Mouse (Mus musculus): ENCODE measurements at regions not wholly inside any gene's neighbourhood (a gene's known extent, or its start where the extent isn't known, plus 50 kb on each side); places are given as distances from the start of the nearest gene placed in this dataset.
A peak's percentile ranks its signal among the peaks of the same experiment; 100 is the strongest.

- peaks cover 8% of the 10 kb centered on the region; the same call in 1 of the 2 replicates for H3K4me1 ChIP-seq
- no peaks in the 10 kb centered on the region for H3K9me3 ChIP-seq (replicated peaks)
- no peaks in the 10 kb centered on the region for H3K27me3 ChIP-seq
- H3K4me3 ChIP-seq (replicated peaks) = no peak overlapping the region
- WGBS = 48% methylated on average over 5 of the region's 5 CpGs
- H3K36me3 ChIP-seq = no peaks in the 10 kb centered on the region
- H3K9ac ChIP-seq = no peak overlapping the region
- ATAC-seq (replicated peaks; ENCODE audit: low FRiP score) = no peak
- H3K4me2 ChIP-seq = no peak overlapping the region
- H3K27ac ChIP-seq = no peak overlapping the region
Measured at GRCm38 (mm10) chr2:148521966-148522575, 78.7 kb upstream of the Cd93 start.

- Histone ChIP-seq H3K9ac (no peak overlapping the region), H3K9me3 (replicated peaks) (no peaks in the 10 kb centered on the region), H3K4me1 (peaks cover 8% of the 10 kb centered on the region; the same call in 1 of the 2 replicates), H3K4me2 (no peak overlapping the region), H3K27ac (no peak overlapping the region), H3K36me3 (no peaks in the 10 kb centered on the region), H3K4me3 (replicated peaks) (no peak overlapping the region), H3K27me3 (no peaks in the 10 kb centered on the region)
- no peak for ATAC-seq (replicated peaks; ENCODE audit: low FRiP score)
- WGBS = 80% methylated on average over 7 of the region's 7 CpGs
Measured at GRCm38 (mm10) chr2:148520291-148520690, 76.9 kb upstream of the Cd93 start.

DNA sequence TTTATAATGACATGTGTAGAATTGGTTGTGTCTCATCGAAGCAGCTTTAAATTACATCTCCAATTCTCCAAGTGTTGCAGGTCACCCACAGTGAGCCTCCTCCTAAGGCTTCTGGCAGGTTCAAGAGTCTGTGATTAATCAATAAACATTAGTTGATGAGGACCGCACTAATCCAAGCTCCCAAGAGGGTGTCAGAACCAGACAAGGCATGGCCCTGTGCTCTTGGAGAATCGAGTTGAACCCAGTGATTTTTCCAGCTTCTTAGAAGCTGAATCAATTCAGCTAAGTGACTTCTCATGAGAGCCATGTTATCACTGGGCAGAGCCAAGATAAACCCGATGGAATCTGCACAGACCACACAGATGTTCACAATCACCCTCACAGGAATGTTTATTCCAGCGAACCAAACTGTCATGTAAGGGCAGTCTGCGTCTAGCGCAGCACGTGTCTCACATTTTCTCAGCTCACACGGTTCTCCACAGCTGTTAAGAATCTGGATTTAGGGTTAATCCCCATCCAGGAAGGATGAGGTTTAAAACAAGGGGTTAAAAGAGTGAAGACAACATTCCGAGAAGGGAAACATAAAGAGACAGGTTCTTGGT lies 76.4 kb upstream of the Cd93 start:
- peak; percentile 46 for ATAC-seq (replicated peaks; ENCODE audit: low FRiP score)
- no peak overlapping the region for H3K4me2 ChIP-seq
- H3K27me3 ChIP-seq = no peaks in the 10 kb centered on the region
- no peaks in the 10 kb centered on the region for H3K9me3 ChIP-seq (replicated peaks)
- H3K4me1 ChIP-seq = peaks cover 8% of the 10 kb centered on the region; the same call in 1 of the 2 replicates
- H3K36me3 ChIP-seq = no peaks in the 10 kb centered on the region
- H3K9ac ChIP-seq = no peak overlapping the region
- no peak overlapping the region for H3K4me3 ChIP-seq (replicated peaks)
- no peak overlapping the region for H3K27ac ChIP-seq
- WGBS = 55% methylated on average over 10 of the region's 10 CpGs

DNA sequence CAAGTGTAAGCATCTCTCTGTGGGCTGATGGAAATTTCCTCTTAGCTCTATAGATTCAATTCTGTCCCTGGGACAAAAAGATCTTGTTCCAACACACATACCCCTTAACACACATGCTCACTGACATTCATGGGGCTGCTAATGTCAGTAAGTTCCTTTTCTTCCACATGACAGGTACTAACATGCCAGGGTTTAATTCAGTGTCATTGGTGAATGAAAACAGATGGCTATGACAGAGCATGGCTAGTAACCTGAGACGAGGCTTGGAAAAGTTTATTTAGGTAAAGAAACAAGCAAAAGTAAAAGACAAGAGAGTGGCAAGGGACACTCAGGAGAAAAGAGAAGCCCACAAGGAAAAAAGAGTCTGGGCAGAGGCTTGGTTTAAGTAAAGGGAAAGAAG lies 74.5 kb upstream of the Cd93 start:
- Histone ChIP-seq H3K4me2 (no peak overlapping the region), H3K4me3 (replicated peaks) (no peak overlapping the region), H3K9ac (no peak overlapping the region), H3K36me3 (no peaks in the 10 kb centered on the region), H3K27ac (no peak overlapping the region), H3K9me3 (replicated peaks) (no peaks in the 10 kb centered on the region), H3K4me1 (peaks cover 8% of the 10 kb centered on the region; the same call in 1 of the 2 replicates), H3K27me3 (no peaks in the 10 kb centered on the region)
- 31% methylated on average over 1 of the region's 1 CpGs for whole genome bisulfite sequencing
- ATAC-seq (replicated peaks; ENCODE audit: low FRiP score) = no peak

- Histone ChIP-seq H3K9me3 (replicated peaks) (no peaks in the 10 kb centered on the region), H3K4me2 (no peak overlapping the region), H3K4me3 (replicated peaks) (no peak overlapping the region), H3K4me1 (0 out of 2 replicates have a peak, but pooled peaks cover 4% of the 10 kb centered on the region), H3K9ac (no peak overlapping the region), H3K27ac (no peak overlapping the region), H3K27me3 (no peaks in the 10 kb centered on the region), H3K36me3 (no peaks in the 10 kb centered on the region)
- 57% methylated on average over 13 of the region's 13 CpGs for WGBS
- ATAC-seq (replicated peaks; ENCODE audit: low FRiP score) = peak; percentile 43; the same call in 1 of the 2 replicates
Measured at GRCm38 (mm10) chr2:148510008-148510681, 66.8 kb upstream of the Cd93 start.

DNA sequence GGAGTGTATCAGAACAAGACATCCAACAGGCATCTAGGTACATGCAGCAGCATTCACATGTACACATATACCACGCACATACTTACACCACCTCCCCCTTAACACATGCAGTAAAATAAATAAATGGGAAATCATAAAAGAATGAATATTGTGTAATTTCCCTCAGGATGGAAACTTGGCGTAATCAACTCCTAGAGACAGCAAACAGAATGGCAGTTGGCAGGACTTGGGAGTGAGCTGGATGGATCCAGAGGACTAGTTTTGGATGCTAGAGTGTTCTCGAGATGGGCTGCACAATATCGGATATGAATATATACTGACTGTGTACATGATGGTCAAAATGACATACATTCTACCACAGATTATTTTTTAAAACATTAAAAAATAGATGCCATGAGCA lies 66.0 kb upstream of the Cd93 start:
- 91% methylated on average over 4 of the region's 4 CpGs for WGBS
- H3K9me3 ChIP-seq (replicated peaks) = no peaks in the 10 kb centered on the region
- no peak overlapping the region for H3K9ac ChIP-seq
- H3K27me3 ChIP-seq = no peaks in the 10 kb centered on the region
- H3K36me3 ChIP-seq = no peaks in the 10 kb centered on the region
- no peak overlapping the region for H3K4me3 ChIP-seq (replicated peaks)
- no peak overlapping the region for H3K4me2 ChIP-seq
- 0 out of 2 replicates have a peak, but pooled peaks cover 4% of the 10 kb centered on the region for H3K4me1 ChIP-seq
- no peak overlapping the region for H3K27ac ChIP-seq
- no peak for ATAC-seq (replicated peaks; ENCODE audit: low FRiP score)

DNA sequence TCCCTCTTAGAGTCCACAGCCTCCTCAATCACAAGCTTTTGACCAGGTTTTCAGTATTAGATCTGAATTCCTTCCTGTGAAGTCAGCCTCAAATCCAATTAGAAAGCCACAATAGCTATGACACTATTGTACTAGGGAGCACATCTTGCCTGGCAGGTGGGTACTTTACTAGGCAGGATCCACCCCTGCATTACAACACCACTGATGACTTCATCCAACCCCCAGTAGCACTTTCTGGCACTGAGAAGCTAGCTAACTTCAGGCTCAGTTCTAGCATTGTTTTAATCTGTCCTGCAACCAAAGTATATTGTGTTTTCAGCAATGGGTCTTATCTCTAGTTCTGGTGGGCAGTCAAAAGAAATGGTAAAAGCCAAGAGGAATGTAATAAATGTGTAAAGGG lies 64.2 kb upstream of the Cd93 start:
- no peak overlapping the region for H3K27ac ChIP-seq
- no peaks in the 10 kb centered on the region for H3K36me3 ChIP-seq

DNA sequence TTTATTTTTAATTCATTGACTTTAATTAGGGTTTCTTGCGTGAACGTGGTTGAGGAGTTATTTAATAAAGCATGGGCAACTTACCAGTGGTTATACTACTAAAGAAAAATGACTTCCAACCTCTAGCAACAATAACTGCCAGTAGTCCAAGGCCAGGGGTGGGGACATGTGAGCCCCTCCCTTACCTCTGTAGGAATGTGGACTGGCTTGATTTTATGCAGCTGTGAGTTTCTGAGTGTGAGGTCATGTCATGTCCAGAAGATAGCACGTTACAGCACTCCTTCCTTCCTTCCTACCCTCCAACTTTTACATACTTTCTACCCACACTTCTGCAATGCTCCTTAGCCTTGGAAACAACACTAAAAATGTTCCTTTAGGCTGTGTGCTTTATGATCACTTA lies 63.6 kb upstream of the Cd93 start:
- Histone ChIP-seq H3K36me3 (no peaks in the 10 kb centered on the region), H3K27me3 (no peaks in the 10 kb centered on the region), H3K27ac (no peak overlapping the region), H3K4me3 (replicated peaks) (no peak overlapping the region), H3K4me2 (no peak overlapping the region), H3K9me3 (replicated peaks) (no peaks in the 10 kb centered on the region), H3K4me1 (0 out of 2 replicates have a peak, but pooled peaks cover 4% of the 10 kb centered on the region), H3K9ac (no peak overlapping the region)
- 68% methylated on average over 3 of the region's 3 CpGs for WGBS
- no peak for ATAC-seq (replicated peaks; ENCODE audit: low FRiP score)

More for the DNA sequence above, 64.2 kb upstream of the Cd93 start:
- Histone ChIP-seq H3K9ac (no peak overlapping the region), H3K4me1 (0 out of 2 replicates have a peak, but pooled peaks cover 4% of the 10 kb centered on the region), H3K9me3 (replicated peaks) (no peaks in the 10 kb centered on the region), H3K4me2 (no peak overlapping the region), H3K4me3 (replicated peaks) (no peak overlapping the region), H3K27me3 (no peaks in the 10 kb centered on the region)
- ATAC-seq (replicated peaks; ENCODE audit: low FRiP score) = no peak

GRCm38 (mm10) chr2:148505651-148506050 lies 62.3 kb upstream of the Cd93 start:
- no peak overlapping the region for H3K27ac ChIP-seq
- no peak overlapping the region for H3K4me3 ChIP-seq (replicated peaks)
- H3K9me3 ChIP-seq (replicated peaks) = no peaks in the 10 kb centered on the region
- H3K4me2 ChIP-seq = no peak overlapping the region
- H3K4me1 ChIP-seq = 0 out of 2 replicates have a peak, but pooled peaks cover 3% of the 10 kb centered on the region
- H3K36me3 ChIP-seq = no peaks in the 10 kb centered on the region
- 68% methylated on average over 3 of the region's 3 CpGs for WGBS
- H3K27me3 ChIP-seq = no peaks in the 10 kb centered on the region
- no peak for ATAC-seq (replicated peaks; ENCODE audit: low FRiP score)
- no peak overlapping the region for H3K9ac ChIP-seq

- H3K9me3 ChIP-seq (replicated peaks) = no peaks in the 10 kb centered on the region
- H3K9ac ChIP-seq = no peak overlapping the region
- no peak overlapping the region for H3K4me3 ChIP-seq (replicated peaks)
- WGBS = 87% methylated on average over 2 of the region's 2 CpGs
- H3K4me2 ChIP-seq = no peak overlapping the region
- no peaks in the 10 kb centered on the region for H3K4me1 ChIP-seq
- H3K27me3 ChIP-seq = no peaks in the 10 kb centered on the region
- H3K36me3 ChIP-seq = no peaks in the 10 kb centered on the region
- H3K27ac ChIP-seq = no peak overlapping the region
- no peak for ATAC-seq (replicated peaks; ENCODE audit: low FRiP score)
Measured at GRCm38 (mm10) chr2:148503143-148503854, 59.9 kb upstream of the Cd93 start.

- Histone ChIP-seq H3K4me3 (replicated peaks) (no peak overlapping the region), H3K4me2 (no peak overlapping the region), H3K9me3 (replicated peaks) (no peaks in the 10 kb centered on the region), H3K27me3 (no peaks in the 10 kb centered on the region), H3K4me1 (peaks cover 4% of the 10 kb centered on the region; the same call in 1 of the 2 replicates), H3K9ac (no peak overlapping the region), H3K36me3 (no peaks in the 10 kb centered on the region), H3K27ac (no peak overlapping the region)
- 37% methylated on average over 2 of the region's 2 CpGs for WGBS
- ATAC-seq (replicated peaks; ENCODE audit: low FRiP score) = 0 out of 2 replicates have a peak, but pooled peaks have one; percentile 15
Measured at GRCm38 (mm10) chr2:148502321-148502720, 59.0 kb upstream of the Cd93 start.

Data from kidney, embryonic 15.5 days (tissue).